Mouse (Mus musculus): ENCODE results near the gene Rrp7a.

The Rrp7a gene

DNA sequence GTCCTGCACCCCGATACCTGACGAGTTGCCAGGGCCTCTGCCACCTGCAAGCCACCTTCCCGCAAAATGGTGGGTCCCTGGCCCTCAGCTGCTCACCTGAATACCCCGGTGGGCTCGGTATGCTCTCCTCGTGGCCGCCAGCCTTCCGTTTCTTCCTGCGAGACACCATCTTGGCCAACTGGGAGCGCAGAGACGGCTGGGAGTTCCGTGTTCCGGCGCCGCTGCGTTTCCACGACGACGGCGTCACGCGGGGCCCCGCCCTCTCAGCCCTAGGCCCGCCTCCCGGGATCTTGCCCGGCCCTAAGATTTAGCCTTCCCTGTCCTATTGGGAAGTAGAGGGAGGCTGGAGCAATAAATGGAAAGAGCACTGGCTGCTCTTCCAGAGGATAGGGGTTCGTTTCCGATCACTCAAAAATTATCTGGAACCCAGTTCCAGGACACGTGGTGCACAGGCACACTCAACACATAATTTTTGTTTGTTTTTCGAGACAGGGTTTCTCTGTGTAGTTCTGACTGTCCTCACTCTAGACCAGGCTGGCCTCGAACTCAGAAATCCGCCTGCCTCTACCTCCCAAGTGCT lies at the start of gene Rrp7a:
Gene Rrp7a (minus strand): TSS at position 236 of the 580 bp plus-strand sequence.
- peak; percentile 88 for DNase-seq

DNA sequence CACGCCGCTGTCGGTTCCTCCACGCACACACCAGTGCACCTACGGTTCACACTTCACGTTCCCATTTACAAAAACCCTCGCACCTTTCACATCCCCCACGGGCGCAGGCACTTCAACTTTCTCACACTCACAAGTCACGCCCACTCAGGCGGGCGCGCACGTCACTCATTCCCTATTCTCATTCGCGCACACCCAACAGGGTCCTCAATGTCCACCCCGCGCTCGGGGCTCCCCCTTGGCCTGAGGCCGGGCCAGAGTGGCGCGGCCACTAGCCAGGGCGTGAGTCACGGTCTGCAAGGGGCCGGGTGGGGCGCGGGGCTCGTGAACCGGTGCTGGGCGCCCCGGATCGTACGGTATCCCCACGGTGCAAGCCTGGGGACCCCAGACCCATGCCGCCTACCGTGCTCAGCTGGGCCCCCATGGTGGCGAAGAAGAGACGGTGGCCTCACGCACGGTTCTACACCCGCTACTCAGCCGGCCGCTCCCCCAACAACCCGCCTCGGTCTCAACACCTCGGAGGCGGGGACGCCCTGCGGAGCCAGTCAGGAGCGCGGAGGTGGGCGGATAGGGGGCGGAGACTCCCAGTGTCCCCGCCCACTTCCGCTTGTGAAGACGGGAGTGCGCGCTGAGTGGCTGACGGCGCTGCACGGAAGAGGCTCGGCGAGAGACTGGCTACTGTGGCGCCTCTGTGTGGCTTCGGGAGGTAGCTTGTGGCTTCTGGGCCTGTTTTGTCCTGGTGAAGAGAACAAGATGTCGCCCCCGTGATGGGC lies 49.3 kb upstream of the Rrp7a start:
- DNase-seq = peak; percentile 97

DNA sequence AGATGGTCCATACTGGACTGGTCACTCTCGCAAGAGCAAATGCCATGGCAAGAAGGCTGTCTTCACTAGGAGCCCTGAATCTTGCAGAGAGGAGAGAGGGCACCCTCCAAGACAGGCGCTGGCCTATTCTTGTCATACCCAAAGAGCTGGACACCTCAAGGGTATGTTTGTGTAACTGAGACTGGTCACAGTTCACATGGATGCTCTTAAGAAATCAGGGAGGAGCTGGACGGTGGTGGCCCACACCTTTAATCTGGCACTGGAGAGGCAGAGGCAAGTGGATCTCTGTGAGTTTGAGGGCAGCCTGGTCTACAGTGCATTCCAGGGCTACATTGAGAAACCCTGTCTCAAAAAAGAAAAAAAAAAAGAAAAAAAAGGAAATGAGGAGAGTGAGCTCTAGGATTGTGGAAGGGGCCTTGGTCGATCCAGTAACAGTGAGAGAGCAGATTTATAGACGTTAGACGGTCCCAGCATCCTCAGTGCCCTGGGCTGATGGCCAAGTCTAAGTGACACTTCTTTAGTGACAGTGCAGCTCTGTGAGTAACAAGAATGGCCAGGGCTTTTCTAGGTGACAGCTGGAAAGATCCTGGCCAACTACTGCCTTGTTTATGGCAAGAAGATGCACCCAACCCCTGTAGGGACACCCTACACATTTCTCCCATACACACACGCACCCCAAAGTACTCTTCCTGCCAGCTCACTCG lies 48.5 kb upstream of the Rrp7a start:
- peak; percentile 39 for DNase-seq

DNA sequence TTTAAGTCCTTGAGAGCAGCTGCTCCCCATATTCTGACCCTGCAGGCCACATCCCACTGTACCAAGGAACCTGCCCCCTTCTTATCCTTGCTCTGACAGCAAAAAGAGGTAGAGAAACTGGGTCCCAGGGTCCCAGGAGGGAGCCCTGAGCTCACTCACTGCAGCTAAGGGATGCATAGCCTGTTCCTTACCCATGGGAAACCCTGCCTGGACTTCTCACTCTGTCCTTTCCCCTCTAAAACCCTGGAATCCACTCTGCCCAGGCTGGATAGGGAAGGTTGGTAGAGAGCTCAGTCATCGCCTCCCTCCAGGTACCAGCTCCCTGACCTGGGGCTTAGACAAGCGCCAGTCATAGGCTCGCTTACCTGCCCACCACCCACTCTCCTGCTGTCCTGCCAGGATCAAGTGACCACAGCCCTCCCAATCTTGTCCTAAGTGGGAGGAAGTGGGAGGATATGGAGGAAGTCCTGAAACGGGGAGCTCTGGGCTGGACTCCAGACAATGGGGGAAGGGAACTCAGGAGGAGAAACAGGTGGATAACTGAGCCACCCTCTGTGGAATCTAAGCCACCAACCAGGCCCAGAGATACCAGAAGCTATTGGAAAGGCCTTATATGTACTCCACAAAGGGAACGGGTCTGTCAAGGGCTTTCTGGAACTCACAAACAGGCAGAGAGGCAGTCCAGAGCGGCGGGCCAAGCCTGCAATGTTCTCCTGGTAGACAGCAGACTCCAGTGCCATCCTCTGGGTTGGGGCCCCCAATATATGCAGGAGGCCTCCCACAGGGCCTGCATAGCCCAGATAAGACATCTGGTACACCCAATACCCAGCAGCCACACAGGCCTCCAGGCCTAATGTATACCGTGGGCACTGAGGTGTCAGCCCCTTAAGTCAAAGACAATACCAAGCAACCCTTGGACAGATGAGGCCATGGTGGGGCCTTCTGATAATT lies 47.4 kb upstream of the Rrp7a start:
- DNase-seq = peak; percentile 70

DNA sequence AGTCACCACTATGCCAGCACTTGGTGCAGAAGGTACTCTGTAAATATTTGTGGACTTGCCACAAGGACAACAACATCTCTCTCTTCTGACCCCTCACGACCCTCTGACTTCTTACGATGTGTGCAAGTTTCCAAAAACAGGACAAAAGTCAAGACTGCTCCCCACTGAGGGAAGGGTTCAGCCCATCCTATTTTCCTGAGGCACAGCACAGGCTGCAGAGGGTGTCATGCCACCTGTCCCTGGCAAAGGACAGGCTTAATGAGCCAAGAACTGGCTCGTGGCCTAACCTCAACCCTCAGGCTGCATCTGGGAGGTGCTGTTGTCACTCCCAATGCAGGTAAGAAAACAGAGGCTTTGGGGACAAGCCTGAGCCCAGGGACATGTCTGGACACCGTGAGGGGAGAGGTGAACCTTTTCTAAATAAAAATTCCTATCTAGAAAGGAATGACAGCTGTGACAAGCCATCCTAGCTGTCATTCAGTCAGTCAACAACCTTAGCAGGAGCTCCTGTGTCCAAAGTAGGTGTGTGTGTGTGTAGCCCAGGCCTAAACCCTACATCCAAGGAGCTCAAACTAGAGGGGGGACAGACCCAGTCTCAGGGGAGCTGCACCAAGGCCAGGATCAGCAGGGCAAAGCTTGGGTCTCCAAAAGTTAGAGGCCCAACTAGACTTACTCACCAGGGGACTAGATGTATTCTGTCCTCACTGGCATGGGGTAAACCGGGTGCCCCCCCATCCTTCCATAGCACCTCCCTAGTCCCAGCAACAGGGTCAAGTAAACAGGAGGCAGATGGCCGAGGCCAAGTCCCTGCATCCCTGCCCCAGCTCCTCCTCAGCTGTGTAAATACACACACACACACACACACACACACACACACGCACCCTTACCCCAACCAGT lies 46.5 kb upstream of the Rrp7a start:
- DNase-seq = peak; percentile 88

DNA sequence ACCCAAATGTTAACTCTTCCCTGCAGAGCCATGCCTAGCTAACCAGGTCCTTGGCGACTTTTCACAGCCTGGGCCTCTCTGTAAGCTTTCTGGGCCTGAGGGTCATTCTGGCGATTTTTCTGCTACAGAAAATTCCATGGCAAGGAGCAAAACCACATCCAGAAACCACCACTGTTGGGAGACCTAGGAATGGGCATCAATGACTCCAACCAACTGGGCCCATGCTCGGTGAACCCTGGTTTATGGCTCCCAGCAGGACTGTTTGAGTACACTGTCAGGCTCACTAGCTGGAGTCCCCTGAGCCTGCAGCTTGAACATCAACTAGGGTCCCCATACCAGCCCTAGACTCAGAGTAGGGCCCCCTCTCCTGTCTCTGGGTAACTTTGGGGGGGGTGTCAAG lies 45.7 kb upstream of the Rrp7a start:
- no peak for DNase-seq

DNA sequence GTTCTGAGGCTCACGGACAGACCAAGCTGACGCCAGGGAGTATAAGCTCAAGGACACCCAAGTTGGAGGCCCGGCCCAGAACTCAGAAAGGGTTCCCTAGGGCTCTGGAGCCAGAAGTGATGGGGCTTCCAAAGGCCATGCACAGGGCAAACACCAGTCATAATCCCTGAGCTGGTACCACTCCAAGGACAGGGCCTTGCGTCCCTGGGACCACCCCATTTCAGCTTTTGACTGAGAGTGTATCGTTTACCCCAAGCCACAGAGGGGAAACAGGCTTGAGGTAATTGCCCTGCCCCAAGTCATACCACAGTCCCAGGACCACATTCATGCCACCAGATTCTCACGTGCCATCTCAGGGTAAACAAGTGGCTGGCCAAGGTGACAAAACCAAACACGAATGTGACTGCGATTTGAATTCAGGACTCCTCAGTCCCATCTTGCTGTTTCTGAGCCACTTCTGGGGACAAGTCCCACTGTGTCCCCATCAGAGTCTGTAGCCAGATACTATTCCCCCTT lies 45.0 kb upstream of the Rrp7a start:
- DNase-seq = peak; percentile 34

DNA sequence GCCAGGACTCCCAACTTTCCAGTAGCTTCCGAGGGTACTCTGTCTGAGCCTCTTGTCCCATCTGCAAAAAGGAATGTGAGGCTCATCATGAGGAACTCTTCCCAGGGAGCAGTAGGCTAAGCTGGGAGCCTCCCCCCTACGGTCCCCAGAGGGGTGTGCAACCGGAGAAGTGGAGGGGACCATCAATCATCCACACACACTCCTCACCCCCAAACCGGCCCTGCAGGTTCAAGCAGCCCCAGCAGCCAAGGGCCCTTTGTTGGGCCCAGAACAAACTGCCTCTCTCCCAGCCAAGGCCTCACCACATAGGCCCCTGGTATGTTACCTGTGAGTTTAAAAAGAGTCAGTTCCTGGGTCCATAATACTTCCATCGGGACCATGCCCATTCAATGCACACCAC lies 44.5 kb upstream of the Rrp7a start:
- no peak for DNase-seq

DNA sequence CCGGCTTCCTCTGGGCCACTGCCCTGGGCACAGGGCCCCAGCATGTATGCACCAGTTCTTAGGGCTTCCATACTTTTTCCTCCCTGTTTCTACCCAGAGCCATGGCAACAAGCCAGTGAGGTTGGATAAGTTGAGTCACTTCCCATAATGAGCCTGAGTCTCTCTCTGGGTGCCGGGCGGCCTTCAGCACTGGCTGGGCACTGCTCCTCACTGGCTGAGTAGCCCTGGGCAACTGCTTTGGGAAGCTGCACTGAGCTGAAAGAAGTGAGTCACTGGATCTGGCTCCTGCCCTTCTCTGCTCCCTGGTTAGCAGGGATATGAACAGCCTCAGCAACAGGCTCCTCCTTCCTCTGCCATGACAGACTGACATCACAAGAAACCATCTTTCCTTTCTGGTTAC lies 44.0 kb upstream of the Rrp7a start:
- DNase-seq = peak; percentile 51

DNA sequence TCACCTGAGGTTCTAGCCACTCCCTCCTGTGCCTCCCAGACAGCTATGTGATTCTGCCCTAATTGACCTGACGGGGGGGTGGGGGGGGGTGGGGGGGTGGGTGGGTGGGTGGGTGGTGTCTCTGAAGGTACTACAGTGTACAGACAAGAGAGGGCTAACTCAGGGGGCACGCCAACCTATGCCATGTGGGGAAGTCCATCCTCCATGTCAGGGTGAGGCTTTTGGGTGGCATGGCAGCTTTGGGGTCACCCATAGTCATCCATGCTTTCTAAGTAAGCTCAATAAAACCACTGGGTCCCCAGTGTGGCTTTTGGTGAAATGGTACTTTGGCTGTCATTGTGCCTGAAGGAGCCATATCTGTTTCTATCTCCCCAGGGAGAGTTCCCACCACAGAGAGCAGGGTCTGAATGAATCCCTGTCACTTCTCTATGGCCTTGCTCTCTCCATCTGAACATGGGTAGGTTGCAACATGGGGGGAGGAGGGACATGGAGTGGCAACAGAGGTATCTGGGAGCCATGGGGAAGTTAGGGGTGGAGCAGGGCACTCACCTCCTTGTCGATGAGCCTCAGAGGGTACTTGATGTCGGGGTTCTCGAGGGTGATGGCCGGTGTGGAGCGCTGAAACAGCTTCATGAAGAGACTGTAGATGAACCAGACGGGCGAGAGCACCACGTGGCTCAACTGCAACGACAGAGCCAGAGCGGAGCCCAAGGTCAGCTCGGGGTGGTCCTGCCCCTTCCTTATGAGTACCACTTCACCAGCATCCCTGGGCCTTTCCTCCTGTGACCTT lies 43.1 kb upstream of the Rrp7a start:
- DNase-seq = peak; percentile 18

DNA sequence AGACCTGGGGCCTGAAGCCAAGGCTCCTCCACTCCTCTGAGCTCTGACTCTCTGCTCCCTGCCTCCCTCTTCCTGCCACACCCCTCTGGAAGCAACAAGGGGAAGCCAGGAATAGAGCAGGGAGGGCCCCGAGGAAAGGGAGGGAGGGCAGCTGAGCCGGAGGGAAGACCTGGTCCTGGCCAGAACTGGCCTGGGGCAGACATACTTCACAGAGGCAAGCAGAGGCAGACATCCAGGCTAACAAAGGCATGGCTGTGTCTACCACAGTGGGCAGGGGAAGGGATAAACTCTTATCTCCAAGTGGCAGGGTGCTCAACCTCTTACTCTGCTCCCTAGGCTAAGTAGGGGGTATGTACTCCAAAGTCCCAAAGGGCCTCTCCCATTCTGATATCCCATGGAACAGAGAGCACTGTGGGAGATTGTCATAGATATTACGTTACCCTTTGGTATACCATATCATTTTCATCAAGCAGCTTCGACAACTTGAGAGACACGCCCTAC lies 42.4 kb upstream of the Rrp7a start:
- DNase-seq = peak; percentile 16

DNA sequence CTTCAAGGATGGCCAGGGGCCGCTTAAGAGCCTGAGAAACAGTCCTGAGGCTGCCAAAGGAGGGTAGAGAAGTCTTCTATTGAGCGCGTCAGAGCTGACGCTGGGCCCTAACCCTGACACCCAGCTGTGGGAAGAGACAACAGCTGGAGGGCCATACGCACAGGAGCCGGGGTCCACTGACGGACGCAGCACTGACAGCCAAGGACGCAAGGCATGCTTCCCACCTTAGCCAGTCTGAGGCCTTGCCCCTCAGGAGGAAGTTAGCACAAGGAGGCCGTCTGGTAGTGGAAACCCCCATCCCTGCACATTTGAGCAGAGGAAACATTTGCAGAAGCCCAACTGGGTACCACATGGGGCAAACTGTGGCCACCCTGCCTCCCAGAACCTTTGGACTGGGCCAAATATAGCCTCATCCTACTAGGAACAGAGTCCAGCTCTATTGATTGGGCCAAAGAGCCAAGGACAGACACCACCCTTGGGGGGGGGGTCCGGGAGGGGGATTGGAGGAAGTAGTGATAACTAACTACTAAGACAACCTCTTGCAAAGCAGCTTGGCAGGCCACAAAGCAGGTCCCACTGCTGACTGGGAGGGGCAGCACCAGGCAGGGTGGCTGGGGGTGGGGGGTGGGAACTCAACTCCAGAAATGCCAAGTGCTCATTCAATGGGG lies 40.4 kb upstream of the Rrp7a start:
- no peak for DNase-seq

DNA sequence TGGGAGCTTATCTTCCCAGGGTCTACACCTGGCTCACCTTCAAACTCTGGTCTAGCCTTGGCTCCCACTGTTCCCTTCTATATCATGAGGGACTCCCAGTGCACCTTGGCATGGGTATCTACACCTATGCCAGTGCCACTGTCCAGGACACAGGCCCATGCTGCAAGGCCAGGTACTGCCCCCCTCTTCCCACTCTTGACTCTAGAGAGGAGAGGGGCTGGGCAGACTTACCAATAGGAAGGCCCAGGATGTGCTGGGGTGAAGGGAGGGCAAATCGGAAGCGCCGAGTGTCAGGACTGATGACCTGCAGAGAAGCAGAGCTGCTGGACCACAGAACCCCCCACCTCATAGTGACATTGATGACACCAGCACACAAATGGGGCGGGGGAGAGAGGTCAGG lies 39.4 kb upstream of the Rrp7a start:
- peak; percentile 18 for DNase-seq

DNA sequence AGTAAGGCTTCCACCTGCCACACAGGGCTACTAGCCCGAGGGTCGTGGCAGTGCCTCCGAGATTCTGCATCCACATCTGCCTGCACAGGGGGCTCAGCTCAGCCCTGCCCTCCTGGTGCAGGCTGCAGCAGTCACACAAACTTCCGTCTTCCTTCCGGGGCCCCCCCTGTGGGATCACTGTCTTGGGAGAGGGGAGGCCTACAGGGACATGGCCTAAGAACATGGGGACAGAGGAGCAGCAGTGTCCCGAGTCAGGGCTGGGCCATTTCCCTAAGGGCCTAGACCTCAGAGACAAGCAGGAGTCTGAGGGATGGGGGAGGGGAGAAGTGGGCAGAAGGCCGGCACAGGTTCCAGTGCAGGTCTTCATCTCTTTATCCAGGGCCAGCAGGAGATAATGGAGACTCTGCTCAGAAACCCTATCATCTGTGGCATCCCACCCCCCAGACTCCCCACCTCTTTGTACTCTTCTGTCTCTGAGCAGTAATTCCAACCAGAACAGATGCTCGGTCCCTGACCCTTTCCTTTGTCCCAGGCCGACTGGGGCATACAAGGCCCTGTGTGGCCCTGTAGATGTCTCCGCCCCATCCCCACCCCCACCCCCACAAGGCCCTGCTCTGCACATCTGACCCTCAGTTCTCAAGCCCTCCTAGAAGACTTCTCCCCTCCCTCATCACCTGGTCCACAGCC lies 38.6 kb upstream of the Rrp7a start:
- no peak for DNase-seq

DNA sequence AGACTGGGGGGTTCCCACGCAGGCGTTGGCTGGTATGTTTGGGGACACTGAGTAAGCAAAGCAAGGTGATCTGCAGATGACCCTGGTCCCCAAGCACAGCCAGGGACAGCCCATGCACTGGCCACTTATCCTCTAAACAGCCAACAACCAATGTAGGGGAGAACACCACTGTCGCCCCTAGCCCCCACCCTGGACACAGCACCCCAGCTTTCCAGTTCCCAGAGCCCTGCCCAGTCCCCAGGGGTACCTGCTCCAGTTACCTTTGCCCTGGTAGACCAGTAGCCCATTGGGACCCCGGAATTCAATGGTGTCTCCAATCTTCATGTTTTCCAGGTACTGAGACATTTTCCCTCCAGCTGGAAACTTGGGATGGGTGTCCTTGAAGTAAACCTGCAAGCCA lies 38.0 kb upstream of the Rrp7a start:
- no peak for DNase-seq

DNA sequence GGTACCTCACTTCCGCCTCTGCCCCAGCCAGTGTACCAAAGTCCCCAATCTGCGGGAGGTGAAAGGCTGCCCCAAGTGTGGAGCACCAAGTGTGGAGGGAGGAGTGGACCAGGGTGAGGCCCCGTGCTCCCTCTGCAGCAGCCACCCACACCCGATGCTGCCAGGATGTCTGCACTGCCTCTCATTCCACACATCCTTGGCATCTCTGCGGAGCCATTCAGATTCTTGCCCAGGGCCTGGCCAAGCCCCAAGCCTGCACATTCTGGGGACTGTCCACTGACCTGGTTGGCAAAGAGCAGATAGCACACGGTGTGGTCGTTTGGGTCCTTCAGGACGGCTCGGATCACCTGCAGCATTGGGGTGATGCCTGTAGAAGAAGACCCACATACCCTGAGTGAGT lies 37.2 kb upstream of the Rrp7a start:
- no peak for DNase-seq

DNA sequence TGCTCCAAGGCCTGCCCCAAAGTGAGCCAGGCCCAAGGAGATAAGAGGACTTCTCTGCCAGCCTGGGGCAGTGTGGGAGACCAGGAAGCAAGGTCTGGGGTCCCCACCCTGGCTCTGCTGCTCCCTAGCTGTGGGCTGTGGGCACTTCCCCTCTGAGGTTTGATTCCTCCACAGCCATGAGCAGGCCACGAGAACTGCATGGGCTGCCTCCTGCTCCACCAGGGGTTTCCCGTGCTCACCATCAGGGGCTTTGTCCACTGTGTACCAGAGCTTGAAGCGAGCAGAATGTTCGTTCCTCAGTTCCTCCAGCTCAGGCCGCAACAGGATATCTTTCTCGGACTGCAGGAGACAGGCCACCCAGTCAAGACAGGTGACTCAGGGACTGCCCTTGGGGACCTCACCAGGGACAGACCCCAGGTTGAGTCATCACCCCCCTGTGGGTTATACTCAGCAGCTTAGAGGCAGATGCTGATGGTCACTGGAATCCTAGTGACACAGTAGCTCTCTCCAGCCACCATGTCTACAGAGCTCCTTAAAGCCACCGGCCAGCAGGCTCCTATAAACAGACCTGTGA lies 36.1 kb upstream of the Rrp7a start:
- DNase-seq = no peak

DNA sequence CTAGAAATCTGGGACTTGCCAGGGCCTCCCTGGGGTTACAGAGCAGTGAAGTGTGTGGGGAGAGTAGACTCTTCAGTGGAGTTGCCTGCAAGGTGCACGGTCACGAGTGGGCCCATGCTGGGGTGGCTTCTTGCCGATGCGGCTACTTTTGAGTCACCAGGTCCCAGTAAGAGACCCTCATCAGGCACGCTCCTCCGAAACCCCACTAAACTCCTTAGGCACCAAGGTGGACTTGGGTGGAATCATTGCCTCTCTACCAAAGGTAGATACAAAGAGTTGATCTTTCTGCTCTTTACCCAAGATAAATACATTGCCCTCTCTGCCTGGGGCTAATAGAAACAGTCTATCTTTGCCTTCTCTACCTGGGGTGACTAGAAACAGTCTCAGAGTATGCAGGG lies 35.1 kb upstream of the Rrp7a start:
- no peak for DNase-seq
